Mouse (Mus musculus): Measurements from ENCODE around the gene Smco2.
"Not testable (repeated sequence)": the region's sequence is repeated elsewhere in the genome, so short reads cannot be mapped to it uniquely, and the experiment has no call there.

Gene Smco2

GRCm38 (mm10) chr6:146863154-146863553 lies 13.2 kb downstream of the Smco2 start:
- DNase-seq, result no peak

- DNase-seq, result not testable (repeated sequence)
These were observed 14.5 kb downstream of the Smco2 start for GRCm38 (mm10) chr6:146864370-146864769.

GRCm38 (mm10) chr6:146865701-146866100 lies 15.8 kb downstream of the Smco2 start:
- no peak for DNase-seq

GRCm38 (mm10) chr6:146871975-146872374 lies 22.1 kb downstream of the Smco2 start:
- no peak for DNase-seq

DNA sequence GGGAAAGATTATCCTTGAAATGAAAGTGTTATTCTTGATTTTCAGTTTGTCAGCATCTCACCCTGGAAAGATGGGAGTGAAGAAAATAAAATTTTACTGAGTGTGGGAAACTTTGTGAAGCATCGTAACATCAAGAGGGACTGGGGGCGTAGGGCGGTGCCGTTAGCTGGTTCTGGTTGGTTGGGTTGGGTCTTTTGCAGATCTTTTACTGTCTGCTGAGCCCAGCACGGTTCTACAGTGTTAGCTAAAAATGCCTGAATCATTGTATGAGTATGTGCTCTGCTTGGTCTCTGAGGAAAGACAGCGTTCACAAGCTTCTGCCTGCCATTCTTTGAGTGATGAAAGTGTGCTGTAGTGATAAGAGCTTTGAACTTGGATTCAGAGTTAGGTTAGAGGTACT lies 24.5 kb downstream of the Smco2 start:
- DNase-seq, result no peak

DNA sequence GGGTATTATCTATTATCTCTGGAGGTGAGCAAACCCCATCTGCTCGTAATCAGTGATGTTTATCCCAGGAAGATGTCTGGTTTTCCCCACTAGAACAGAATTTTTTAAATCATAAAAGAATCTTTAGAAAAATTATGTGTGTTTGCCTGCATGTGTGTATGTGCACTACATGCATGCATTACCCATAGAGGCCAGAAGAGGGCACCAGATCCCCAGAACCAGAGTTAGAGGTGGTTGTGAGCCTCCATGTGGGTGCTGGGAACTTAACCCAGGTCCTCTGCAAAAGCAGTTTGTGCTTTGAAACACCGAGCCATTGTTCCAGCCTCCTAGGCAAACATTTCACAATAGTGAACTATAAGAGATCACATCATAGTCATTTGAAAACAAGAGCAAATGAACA lies 26.9 kb downstream of the Smco2 start:
- no peak for DNase-seq

- DNase-seq, result no peak
These were observed 27.6 kb downstream of the Smco2 start for GRCm38 (mm10) chr6:146877425-146878045.

- no peak for DNase-seq
These were observed 29.0 kb downstream of the Smco2 start for GRCm38 (mm10) chr6:146878926-146879325.

DNA sequence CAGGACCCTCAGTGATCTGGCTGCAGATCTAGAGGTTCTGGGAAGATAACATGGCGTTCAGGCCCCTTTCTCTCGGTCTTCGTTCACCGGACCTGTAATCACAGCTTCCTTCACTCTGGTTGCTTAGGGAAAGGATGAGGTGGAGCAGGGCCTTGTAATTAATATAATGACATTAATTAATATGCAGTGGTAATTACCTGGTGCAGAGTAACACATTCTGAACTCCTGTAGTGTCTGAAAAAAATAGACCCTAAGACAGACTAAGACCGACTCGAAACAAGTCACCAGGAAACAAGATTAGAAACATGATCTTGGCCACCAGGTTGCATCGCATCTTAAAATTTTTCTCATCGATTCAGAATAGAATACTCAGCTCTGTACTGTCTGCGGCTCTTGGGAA lies 30.0 kb downstream of the Smco2 start:
- no peak for DNase-seq

GRCm38 (mm10) chr6:146880296-146880695 lies 30.4 kb downstream of the Smco2 start:
- no peak for DNase-seq

DNA sequence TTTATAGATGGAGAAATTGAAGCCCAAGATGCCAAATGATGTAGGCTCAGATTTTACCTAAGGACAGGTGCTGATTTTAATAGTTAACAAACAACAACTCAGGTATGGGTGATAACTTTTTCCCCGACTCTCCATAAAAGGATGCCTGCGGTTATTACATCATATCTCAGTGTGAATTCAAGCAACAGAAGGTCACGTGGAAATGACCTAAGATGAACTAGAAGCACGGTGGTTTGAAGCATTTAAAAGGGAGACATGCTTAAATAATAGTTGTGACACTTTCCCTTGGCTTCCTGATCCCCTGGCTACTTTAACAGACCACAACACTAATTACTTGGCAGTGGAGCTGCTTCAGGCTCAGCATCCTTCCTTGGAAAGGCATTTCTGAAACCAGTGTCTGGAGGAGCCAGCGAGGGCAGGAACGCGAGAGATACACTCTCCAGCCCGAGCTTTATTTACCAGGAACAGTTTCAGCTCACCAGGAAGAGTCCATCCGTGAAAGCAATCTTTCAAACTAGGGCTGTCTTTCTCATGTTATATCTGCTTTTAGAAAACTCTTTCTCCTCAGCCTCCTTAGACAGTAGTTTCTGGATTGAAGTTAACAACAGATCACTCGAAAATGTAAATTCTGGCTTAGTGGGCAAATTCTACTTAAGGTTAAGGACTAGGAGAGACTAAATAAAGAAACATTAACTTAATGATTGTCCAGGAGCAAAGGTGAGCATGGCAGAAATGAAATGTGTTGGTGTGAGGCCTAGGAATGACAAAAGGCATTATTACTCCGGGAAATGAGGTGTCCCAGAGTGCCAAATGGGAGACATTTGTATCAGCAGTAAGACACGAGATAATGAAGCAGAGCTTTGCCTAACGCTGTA lies 32.2 kb downstream of the Smco2 start:
- no peak for DNase-seq

GRCm38 (mm10) chr6:146883426-146883825 lies 33.5 kb downstream of the Smco2 start:
- no peak for DNase-seq

DNA sequence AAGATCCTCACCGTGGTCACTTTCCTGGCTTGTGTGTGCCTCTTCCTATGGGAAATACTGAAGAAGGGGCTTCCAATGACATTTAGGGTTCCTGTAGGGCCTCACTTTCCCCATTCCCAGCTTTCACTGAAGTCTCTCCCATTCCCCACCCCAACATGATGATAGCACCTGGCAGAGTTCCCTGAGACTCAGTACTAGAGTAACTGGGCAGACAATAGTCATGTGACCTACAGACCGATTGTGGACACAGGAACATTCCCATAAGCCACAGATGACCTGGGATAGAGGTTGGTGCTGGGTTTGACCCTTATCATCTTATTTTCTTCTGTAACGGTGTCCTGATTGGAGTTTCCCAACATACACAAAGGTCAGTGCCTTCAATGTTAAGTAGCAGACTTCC lies 34.3 kb downstream of the Smco2 start:
- no peak for DNase-seq

DNA sequence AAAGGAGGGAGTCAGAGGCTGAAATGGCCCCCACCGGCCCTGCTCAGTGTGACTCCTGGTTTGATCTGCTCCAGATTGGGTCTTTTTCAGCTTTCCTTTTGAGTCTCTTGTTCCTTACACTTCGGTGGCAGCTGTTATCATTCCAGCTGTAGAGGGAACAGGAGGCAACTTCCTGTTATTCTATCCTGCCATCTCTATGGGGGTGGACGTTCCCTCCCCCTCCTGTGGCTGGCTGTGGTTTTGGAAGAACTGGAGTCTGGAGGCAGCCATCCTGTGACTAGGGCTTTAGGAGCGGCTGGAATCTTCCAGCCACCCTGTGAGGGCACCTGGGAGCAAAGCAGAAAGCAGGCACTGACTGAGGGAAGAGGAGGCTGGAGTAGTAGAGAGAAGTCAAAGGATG lies 34.9 kb downstream of the Smco2 start:
- no peak for DNase-seq

DNA sequence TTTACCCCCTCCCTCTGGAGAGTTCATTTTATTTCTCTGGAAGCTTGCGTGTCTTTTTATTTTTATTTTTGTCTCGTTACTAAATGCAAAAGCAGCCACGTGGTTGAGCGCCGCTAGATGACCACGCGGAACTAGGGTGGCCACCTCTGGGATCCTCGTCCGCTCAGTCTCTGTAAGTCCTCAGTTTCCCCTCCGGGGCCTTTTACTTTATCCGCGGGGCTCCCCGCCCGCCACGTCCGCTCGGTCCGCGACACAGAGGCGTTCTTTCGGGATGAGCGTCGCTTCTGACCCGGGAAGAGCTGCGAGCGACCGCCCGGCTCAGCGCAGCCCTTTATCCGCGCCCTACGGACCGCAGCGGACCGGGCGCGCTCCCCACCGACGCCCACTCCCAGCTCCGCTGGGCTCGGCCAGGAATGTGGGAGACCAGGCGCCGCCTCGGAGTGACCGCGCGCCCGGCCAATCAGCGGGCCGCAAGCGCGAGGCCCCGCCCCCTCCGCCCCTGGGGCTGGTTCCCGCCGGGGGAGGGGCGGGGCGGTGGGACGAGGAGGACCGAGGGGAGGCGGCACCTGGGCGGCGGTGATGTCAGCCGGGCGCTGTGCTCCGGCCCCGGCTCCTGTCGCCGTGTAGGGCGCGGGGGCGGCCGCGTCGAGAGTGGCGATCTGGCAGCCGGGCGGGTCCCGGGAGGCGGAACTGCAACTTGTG lies 38.2 kb downstream of the Smco2 start, which contains the start of gene Ppfibp1:
Gene Ppfibp1 (plus strand): TSS at position 530 of the 702 bp plus-strand sequence.
- peak; percentile 88 to 93 for DNase-seq

DNA sequence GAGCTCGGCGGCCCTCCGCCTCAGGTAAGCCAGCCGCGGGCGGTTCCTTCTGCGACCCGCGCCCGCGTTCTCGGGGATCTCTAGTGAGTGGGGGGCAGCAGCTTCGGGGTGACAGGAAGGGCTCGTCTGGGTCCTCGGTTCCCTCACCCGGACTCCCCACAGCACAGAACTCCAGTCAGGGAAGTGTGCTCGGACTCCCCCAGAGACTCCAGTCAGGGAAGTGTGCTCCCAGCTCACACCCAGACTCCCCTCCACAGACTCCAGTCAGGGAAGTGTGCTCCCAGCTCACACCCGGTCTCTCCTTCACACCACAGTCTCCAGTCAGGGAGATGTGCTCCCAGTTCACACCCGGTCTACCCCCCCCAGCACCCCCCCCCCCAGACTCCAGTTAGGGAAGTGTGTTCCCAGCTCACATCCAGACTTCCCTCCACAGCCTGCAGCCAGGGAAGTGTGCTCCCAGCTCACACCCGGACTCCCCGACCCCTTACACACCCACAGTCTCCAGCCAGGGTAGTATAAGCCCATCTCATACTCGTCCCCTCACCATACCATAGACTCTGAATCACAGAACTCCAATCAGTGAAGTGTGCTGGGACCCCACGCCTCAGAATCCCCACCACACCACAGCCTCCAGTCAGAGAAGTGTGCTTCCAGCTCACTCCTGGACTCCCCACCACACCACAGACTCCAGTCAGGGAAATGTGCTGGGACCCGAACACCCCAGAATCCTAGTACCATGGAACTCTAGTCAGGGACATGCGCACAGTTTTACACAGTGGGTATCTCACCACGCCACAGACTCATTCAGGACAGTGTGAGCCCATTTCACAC lies 39.0 kb downstream of the Smco2 start:
- no peak for DNase-seq

- DNase-seq, result no peak
These were observed 40.3 kb downstream of the Smco2 start for GRCm38 (mm10) chr6:146890215-146890614.

GRCm38 (mm10) chr6:146890633-146891032 lies 40.7 kb downstream of the Smco2 start:
- DNase-seq, result no peak

GRCm38 (mm10) chr6:146893890-146894289 lies 44.0 kb downstream of the Smco2 start:
- DNase-seq, result no peak

GRCm38 (mm10) chr6:146898709-146899108 lies 48.8 kb downstream of the Smco2 start:
- DNase-seq, result no peak

- no peak for DNase-seq
These were observed 49.7 kb downstream of the Smco2 start for GRCm38 (mm10) chr6:146899647-146900046.

- DNase-seq, result no peak
These were observed 52.0 kb downstream of the Smco2 start for GRCm38 (mm10) chr6:146901929-146902328.

GRCm38 (mm10) chr6:146903632-146904031 lies 53.7 kb downstream of the Smco2 start:
- DNase-seq, result no peak
